In genomic region chr7:79034521-79034920, GRCm38 (mm10) we compare ENCODE assay signal across 28 mouse cellular contexts. TPM values are rescaled to one million over a fixed set of nuclear protein-coding genes. Genes with fewer than 3 reads are reported as not detected.
DNase-seq lines count a peak whose midpoint lies in the region; ATAC-seq and TF ChIP-seq lines count a peak whose summit lies in the region.
"Had no signal": no experiment of that assay in that cellular context is flagged by ENCODE, and none has a peak within 500 bp of the region (broad histone marks: within the 10 kb centered on the region; RNA-seq: fewer than 3 reads in every experiment).

No protein-coding gene starts in this region.

- intact Hi-C loops in heart, postnatal 14 days (cut with DNase I), result no loop called here

- H3K36me3 ChIP-seq in heart, embryonic 11.5 days (ENCODE audit: control insufficient read depth, insufficient read depth, low read length), result no peaks in the 10 kb centered on the region
- H3K36me3 ChIP-seq in heart, embryonic 14.5 days (ENCODE audit: control insufficient read depth, insufficient read depth, low read length), result no peaks in the 10 kb centered on the region
- no peaks in the 10 kb centered on the region for H3K36me3 ChIP-seq in heart, postnatal 0 days (replicated peaks; ENCODE audit: control insufficient read depth, insufficient read depth, low read length)
- H3K36me3 ChIP-seq: embryonic facial prominence, embryonic 10.5 days; embryonic facial prominence, embryonic 13.5 days; forebrain, embryonic 10.5 days had no signal

- H3K9ac ChIP-seq in heart, embryonic 11.5 days (ENCODE audit: low read depth, low read length), result no peak overlapping the region
- H3K9ac ChIP-seq in heart, embryonic 14.5 days (ENCODE audit: low read length), result no peak overlapping the region
- no peak overlapping the region for H3K9ac ChIP-seq in heart, postnatal 0 days (replicated peaks; ENCODE audit: low read depth, low read length)
- H3K9ac ChIP-seq: embryonic facial prominence, embryonic 13.5 days; forebrain, embryonic 13.5 days; hindbrain, embryonic 14.5 days had no signal

- TF ChIP-seq CTCF in heart, postnatal 0 days (IDR thresholded peaks at IDR 0.05; ENCODE audit: low read depth), result no peak

- peak overlapping the region; percentile 71; the same call in 1 of the 2 replicates for H3K27ac ChIP-seq in heart, embryonic 11.5 days (ENCODE audit: low read depth, low read length)
- peak overlapping the region; percentile 54 to 74 for H3K27ac ChIP-seq in heart, embryonic 14.5 days (replicated peaks in 1 of 2; ENCODE audit: control insufficient read depth in 1 of 2, insufficient read depth in 1 of 2, low read depth in 2 of 2, low read length in 2 of 2)
- peak overlapping the region; percentile 60 for H3K27ac ChIP-seq in heart, postnatal 0 days (ENCODE audit: low read depth)
- H3K27ac ChIP-seq: embryonic facial prominence, embryonic 10.5 days; embryonic facial prominence, embryonic 13.5 days; forebrain, embryonic 10.5 days; forebrain, embryonic 13.5 days; hindbrain, embryonic 14.5 days; kidney, postnatal 0 days had no signal

- H3K4me1 ChIP-seq in heart, embryonic 11.5 days (ENCODE audit: control insufficient read depth, insufficient read depth, low read length), result peaks cover 9% of the 10 kb centered on the region
- peaks cover 14 to 21% of the 10 kb centered on the region in 2 experiments for H3K4me1 ChIP-seq in heart, embryonic 14.5 days (ENCODE audit: control insufficient read depth in 2 of 2, insufficient read depth in 2 of 2, low read length in 2 of 2)
- H3K4me1 ChIP-seq in heart, postnatal 0 days (ENCODE audit: control insufficient read depth, insufficient read depth), result peaks cover 15% of the 10 kb centered on the region; the same call in 1 of the 2 replicates
- H3K4me1 ChIP-seq: embryonic facial prominence, embryonic 10.5 days; embryonic facial prominence, embryonic 13.5 days; forebrain, embryonic 10.5 days; forebrain, embryonic 13.5 days had no signal

- no peak overlapping the region for H3K4me2 ChIP-seq in heart, embryonic 11.5 days
- H3K4me2 ChIP-seq in heart, embryonic 14.5 days (ENCODE audit: low read length), result no peak overlapping the region
- H3K4me2 ChIP-seq in heart, postnatal 0 days (ENCODE audit: low read depth, low read length), result no peak overlapping the region
- H3K4me2 ChIP-seq: embryonic facial prominence, embryonic 13.5 days; forebrain, embryonic 13.5 days; hindbrain, embryonic 14.5 days had no signal

- no peak for DNase-seq in heart, adult 8-10 months (ENCODE audit: low spot score)
- no peak for DNase-seq in heart, postnatal 14 days
- peak; percentile 60 for DNase-seq in heart, postnatal 0 days (ENCODE audit: low spot score)
- DNase-seq in heart, postnatal 4 days, result peak; percentile 13
- no peak for DNase-seq in c-Kit-positive CD71-positive TER-119-positive erythroid progenitor cells, embryonic 14.5 days (ENCODE audit: low spot score)
- DNase-seq: adrenal gland, adult 2 months; adrenal gland, postnatal 14 days; cerebellum, adult 11-12 months; cerebellum, adult 8-10 months; cerebellum, postnatal 10 days; cerebellum, postnatal 36 days; embryo, embryonic 11 days; gastrocnemius, postnatal 10 days; gastrocnemius, postnatal 36 days; kidney, adult 2 months had no signal

- H3K27me3 ChIP-seq in heart, embryonic 11.5 days (ENCODE audit: control insufficient read depth, insufficient read depth, low read length), result no peaks in the 10 kb centered on the region
- no peaks in the 10 kb centered on the region for H3K27me3 ChIP-seq in heart, embryonic 14.5 days (ENCODE audit: control insufficient read depth, insufficient read depth, low read length)
- H3K27me3 ChIP-seq in heart, postnatal 0 days (ENCODE audit: control insufficient read depth, insufficient read depth, low read length), result no peaks in the 10 kb centered on the region
- H3K27me3 ChIP-seq: embryonic facial prominence, embryonic 13.5 days; forebrain, embryonic 13.5 days had no signal

- no peak overlapping the region for H3K4me3 ChIP-seq in heart, embryonic 11.5 days (ENCODE audit: low read depth, low read length)
- no peak overlapping the region for H3K4me3 ChIP-seq in heart, embryonic 14.5 days (ENCODE audit: control insufficient read depth in 1 of 2, insufficient read depth in 1 of 2, low read depth in 1 of 2, low read length in 2 of 2)
- H3K4me3 ChIP-seq in heart, postnatal 0 days (ENCODE audit: low read depth, low read length), result no peak overlapping the region
- H3K4me3 ChIP-seq: embryonic facial prominence, embryonic 10.5 days; embryonic facial prominence, embryonic 13.5 days; forebrain, embryonic 10.5 days; forebrain, embryonic 13.5 days had no signal

- 44% methylated on average over 2 of the region's 2 CpGs for WGBS in heart, embryonic 11.5 days (ENCODE audit: insufficient replicate concordance)
- 46% methylated on average over 2 of the region's 2 CpGs for WGBS in heart, embryonic 14.5 days
- WGBS in heart, postnatal 0 days, result 32% methylated on average over 2 of the region's 2 CpGs

- H3K9me3 ChIP-seq in heart, embryonic 11.5 days (replicated peaks; ENCODE audit: control insufficient read depth, low read length), result no peaks in the 10 kb centered on the region; the same call in none of the 2 replicates
- peaks cover 3% of the 10 kb centered on the region; the same call in 1 of the 2 replicates for H3K9me3 ChIP-seq in heart, embryonic 14.5 days (ENCODE audit: control insufficient read depth, low read length)
- 0 out of 2 replicates have a peak, but pooled peaks cover 5% of the 10 kb centered on the region for H3K9me3 ChIP-seq in heart, postnatal 0 days (replicated peaks; ENCODE audit: control insufficient read depth, low read length)
- H3K9me3 ChIP-seq: embryonic facial prominence, embryonic 13.5 days; forebrain, embryonic 10.5 days had no signal

- peak; percentile 73; the same call in 1 of the 2 replicates for ATAC-seq in heart, embryonic 11.5 days (replicated peaks; ENCODE audit: insufficient number of reproducible peaks, low FRiP score, low TSS enrichment)
- ATAC-seq in heart, embryonic 14.5 days (ENCODE audit: insufficient number of reproducible peaks, insufficient read depth, low FRiP score, low read depth), result peak; percentile 61
- peak; percentile 87 for ATAC-seq in heart, postnatal 0 days (ENCODE audit: insufficient read depth, low read depth)
- ATAC-seq: CD4-positive, CD25-positive, alpha-beta regulatory T cell, adult 4 months; forebrain, embryonic 13.5 days; forebrain, embryonic 16.5 days; intestine, postnatal 0 days had no signal

- TF ChIP-seq EP300 in heart, postnatal 0 days (IDR thresholded peaks at IDR 0.05; ENCODE audit: low read depth), result no peak

RNA-seq across cellular contexts. Expression of gene Acan, which starts 18.8 kb away (rescaled TPM):
- 0.31 and 0.52 TPM in 2 replicates for polyA plus RNA-seq in heart, embryonic 11.5 days (2014; fragmentation: Nextera tagmentation; extraction: Ambion mirVana)
- under 1 TPM; 0.05 to 0.16 (median 0.11) TPM for total RNA-seq in heart, adult 8-10 months (2022)
- polyA plus RNA-seq in heart, embryonic 14.5 days (2014; fragmentation: Nextera tagmentation; extraction: Ambion mirVana), result 1.8 and 2.2 TPM in 2 replicates
- under 1 TPM; 0.60 to 0.93 TPM for total RNA-seq in heart, postnatal 14 days (2021)
- 2.2 and 5.5 TPM in 2 replicates for total RNA-seq in heart, postnatal 0 days (2014; rRNA removed; ENCODE audit: low replicate concordance)
- polyA plus RNA-seq in heart, postnatal 0 days (2015; fragmentation: Nextera tagmentation; extraction: Ambion mirVana), result 1.1 and 1.3 TPM in 2 replicates
- 1 to 10 TPM; 4.1 to 4.2 TPM for total RNA-seq in heart, postnatal 4 days (2021)
- total RNA-seq: granulocyte monocyte progenitor cell, adult 5-6 weeks; MEL had no signal
- polyA plus RNA-seq: CD4-positive, CD25-positive, alpha-beta regulatory T cell, adult 4 months; forebrain, embryonic 13.5 days; intestine, postnatal 0 days; kidney, adult 2 months had no signal

Comparison
In these comparisons a context has a peak if more than half of its experiments do, and no peak if none do; other contexts are left out.
1. DNase-seq: peak in heart, postnatal 0 days (single experiment) and heart, postnatal 4 days (single experiment); none in heart, adult 8-10 months (single experiment), heart, postnatal 14 days (0 of 2) and c-Kit-positive CD71-positive TER-119-positive erythroid progenitor cells, embryonic 14.5 days (single experiment).
2. Peak in every context shown above with its lines, with median percentiles within 50 percentile points of each other: ATAC-seq and H3K27ac ChIP-seq.